In the genomic region with DNA sequence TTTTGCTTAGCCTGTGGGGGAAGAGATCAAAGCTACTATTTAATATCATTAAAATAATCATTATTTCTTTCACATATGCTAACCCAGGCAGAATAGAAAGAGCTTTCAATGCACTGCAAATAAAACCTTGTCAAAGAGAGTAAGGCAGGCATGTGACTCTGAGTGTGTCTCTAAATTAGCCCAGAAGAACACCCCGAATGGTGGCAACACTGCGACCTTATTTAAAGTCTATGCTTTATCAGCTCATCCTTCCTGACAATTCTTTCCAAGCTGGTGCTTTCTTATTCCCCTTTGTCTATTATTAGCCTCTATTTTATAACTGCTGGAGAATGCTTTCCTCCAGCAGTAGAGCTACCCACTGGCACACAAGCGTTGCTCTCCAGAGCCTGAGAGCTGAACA, we compare ENCODE assay signal across 15 mouse cellular contexts.
"Had no signal": no experiment of that assay in that cellular context is flagged by ENCODE, and none has a peak within 500 bp of the region (broad histone marks: within the 10 kb centered on the region; RNA-seq: fewer than 3 reads in every experiment).

No protein-coding gene starts in this region.

- H3K4me3 ChIP-seq: left cerebral cortex, adult 2 months; limb, embryonic 10.5 days; liver, embryonic 15.5 days had no signal

- H3K9ac ChIP-seq: liver, embryonic 15.5 days had no signal

- H3K27me3 ChIP-seq: liver, embryonic 15.5 days had no signal

- ATAC-seq: lung, postnatal 0 days had no signal

- H3K9me3 ChIP-seq: limb, embryonic 10.5 days; liver, embryonic 15.5 days had no signal

- H3K36me3 ChIP-seq: limb, embryonic 10.5 days; liver, embryonic 15.5 days had no signal

- H3K4me2 ChIP-seq: liver, embryonic 11.5 days; liver, embryonic 15.5 days had no signal

- H3K27ac ChIP-seq: left cerebral cortex, adult 2 months; limb, embryonic 10.5 days; liver, embryonic 15.5 days had no signal

- H3K4me1 ChIP-seq: limb, embryonic 10.5 days; liver, embryonic 15.5 days had no signal

- DNase-seq: kidney, adult 11 months; kidney, adult 9 months; kidney, postnatal 10 days; kidney, postnatal 4 days; lung, adult 2 months; lung, postnatal 36 days; right cerebral cortex, postnatal 4 days; spleen, adult 18-20 months; thymus, adult 2 months; thymus, postnatal 25 days had no signal
